Mouse (Mus musculus) intestine, embryonic 15.5 days (tissue): ENCODE data around the gene Vav3. TPM values are rescaled to one million over a fixed set of nuclear protein-coding genes. Genes with fewer than 3 reads are reported as not detected.
"Not testable (repeated sequence)": the region's sequence is repeated elsewhere in the genome, so short reads cannot be mapped to it uniquely, and the experiment has no call there.

Experiments
- ATAC-seq: fragments of 200-750 bp; cut with Nextera tagmentation; 2 replicates; pipeline ENCODE4 v1.8.0; 2017; ENCODE audit warnings: moderate TSS enrichment, moderate library complexity
- H3K27ac ChIP-seq: fragments of 300-500 bp; sonication (generic); 2 replicates; pipeline ENCODE4 v1.5.1; 2015; ENCODE audit warnings: mild to moderate bottlenecking, inconsistent platforms
- H3K27me3 ChIP-seq: fragments of 300-500 bp; sonication (generic); replicated peaks from 2 replicates; pipeline ENCODE4 v1.6.1; 2015; ENCODE audit warnings: inconsistent platforms
- H3K36me3 ChIP-seq: fragments of 300-500 bp; sonication (generic); 2 replicates; pipeline ENCODE4 v1.6.1; 2015; ENCODE audit warnings: inconsistent platforms
- H3K4me1 ChIP-seq: fragments of 300-500 bp; sonication (generic); replicated peaks from 2 replicates; pipeline ENCODE4 v1.6.1; 2015; ENCODE audit warnings: inconsistent platforms
- H3K4me2 ChIP-seq: fragments of 300-500 bp; sonication (generic); replicated peaks from 2 replicates; pipeline ENCODE4 v1.6.1; 2015; ENCODE audit warnings: mild to moderate bottlenecking, inconsistent platforms
- H3K4me3 ChIP-seq: fragments of 300-500 bp; sonication (generic); replicated peaks from 2 replicates; pipeline ENCODE4 v1.5.1; 2015; ENCODE audit warnings: inconsistent platforms
- H3K9ac ChIP-seq: fragments of 300-500 bp; sonication (generic); 2 replicates; pipeline ENCODE4 v1.6.1; 2015; ENCODE audit warnings: inconsistent platforms
- H3K9me3 ChIP-seq: fragments of 300-500 bp; sonication (generic); 2 replicates; pipeline ENCODE4 v1.6.1; 2016; ENCODE audit warnings: inconsistent platforms
- WGBS: fragments of 180-500 bp; shearing (Covaris S2); methylation state at CpG from one replicate; pipeline ENCODE4 v1.1.7; 2015; 5-methylcytosine and 5-hydroxymethylcytosine counted together
- polyA plus RNA-seq: library from polyadenylated mRNA; unstranded; fragments of >200 nt; fragmentation: Nextera tagmentation; extraction: Ambion mirVana; gene quantifications from 2 replicates; pipeline ENCODE4 v1.2.1, GENCODE M21; 2015

Vav3 gene
- polyA plus RNA-seq, 1 experiment from 2014 or later = 16.6 TPM

DNA sequence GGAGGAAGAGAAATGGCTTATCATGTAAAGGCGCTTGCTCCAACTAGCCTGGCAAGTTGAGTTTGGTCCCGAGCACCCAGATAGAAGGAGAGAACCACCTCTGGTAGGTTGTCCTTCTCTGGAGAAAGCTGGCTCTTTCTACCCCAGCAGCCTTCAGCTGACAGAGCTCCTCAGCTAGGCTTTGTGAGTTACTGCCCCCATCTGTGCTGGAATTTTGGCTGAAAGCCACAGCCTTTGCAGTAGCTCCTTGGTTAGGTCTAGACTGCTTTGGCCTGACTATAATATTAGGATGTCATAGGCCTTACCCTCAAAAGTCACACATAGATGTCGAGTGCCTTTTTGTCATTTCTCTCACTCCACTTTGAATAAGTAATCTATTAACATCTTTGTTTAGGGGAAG, 70.8 kb downstream of the Vav3 start:
- no peak overlapping the region for H3K9ac ChIP-seq
- H3K27me3 ChIP-seq = no peaks in the 10 kb centered on the region
- H3K4me3 ChIP-seq = no peak overlapping the region
- no peak overlapping the region for H3K4me2 ChIP-seq
- no peak for ATAC-seq
- 85% methylated on average over 3 of the region's 3 CpGs for WGBS
- no peaks in the 10 kb centered on the region for H3K36me3 ChIP-seq
- no peaks in the 10 kb centered on the region for H3K9me3 ChIP-seq
- no peaks in the 10 kb centered on the region for H3K4me1 ChIP-seq
- H3K27ac ChIP-seq = no peak overlapping the region

DNA sequence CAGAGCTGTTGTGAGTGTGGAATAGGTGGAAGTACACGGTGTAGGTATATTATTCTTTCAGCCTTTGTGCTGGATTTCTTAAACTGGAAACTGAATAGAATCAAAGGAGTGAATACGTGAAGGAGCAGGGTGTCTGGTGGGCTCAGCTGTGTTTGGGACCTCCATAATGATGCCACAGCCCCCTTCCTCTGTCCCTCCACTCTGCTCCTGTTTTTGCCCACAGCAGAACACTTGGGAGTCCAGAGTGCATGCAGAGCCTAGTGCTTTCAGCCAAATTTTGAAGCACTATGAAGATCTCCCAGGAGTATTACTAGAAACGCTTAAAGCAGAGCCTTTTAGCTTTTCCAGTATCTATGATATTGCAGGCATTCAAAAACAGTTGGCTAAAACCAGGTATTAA, 80.0 kb downstream of the Vav3 start:
- Histone ChIP-seq H3K4me3 (no peak overlapping the region), H3K9me3 (no peaks in the 10 kb centered on the region), H3K27ac (no peak overlapping the region), H3K9ac (no peak overlapping the region), H3K27me3 (no peaks in the 10 kb centered on the region), H3K4me2 (no peak overlapping the region), H3K4me1 (no peaks in the 10 kb centered on the region), H3K36me3 (no peaks in the 10 kb centered on the region)
- WGBS = 83% methylated on average over 3 of the region's 3 CpGs
- ATAC-seq = no peak

DNA sequence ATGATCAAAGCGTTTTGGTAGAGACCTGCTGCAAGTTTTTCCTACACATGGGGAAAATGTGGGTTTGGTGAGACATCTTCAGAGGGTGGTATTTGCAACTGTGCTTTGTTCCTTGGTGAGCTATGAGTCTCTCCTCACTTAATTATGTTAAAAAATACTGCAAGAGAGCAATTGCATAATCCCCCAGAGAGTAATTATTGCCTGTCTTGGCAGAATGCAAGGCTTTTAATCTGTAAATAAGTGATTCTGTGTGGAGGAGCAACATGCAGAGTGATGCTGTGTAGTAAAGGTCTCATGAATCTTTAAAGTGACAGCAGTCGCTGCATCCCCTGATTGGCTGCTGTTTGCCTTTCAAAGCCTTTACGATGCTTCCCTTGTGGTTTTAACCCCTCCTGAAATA, 80.6 kb downstream of the Vav3 start:
- Histone ChIP-seq H3K9me3 (no peaks in the 10 kb centered on the region), H3K4me1 (no peaks in the 10 kb centered on the region), H3K9ac (no peak overlapping the region), H3K4me2 (no peak overlapping the region), H3K27me3 (no peaks in the 10 kb centered on the region), H3K36me3 (no peaks in the 10 kb centered on the region), H3K4me3 (no peak overlapping the region), H3K27ac (no peak overlapping the region)
- 37% methylated on average over 3 of the region's 3 CpGs for WGBS
- ATAC-seq = no peak

- no peaks in the 10 kb centered on the region for H3K36me3 ChIP-seq
- H3K4me2 ChIP-seq = no peak overlapping the region
- no peak for ATAC-seq
- no peak overlapping the region for H3K4me3 ChIP-seq
- H3K9ac ChIP-seq = no peak overlapping the region
- no peaks in the 10 kb centered on the region for H3K4me1 ChIP-seq
- 86% methylated on average over 5 of the region's 5 CpGs for WGBS
- H3K9me3 ChIP-seq = no peaks in the 10 kb centered on the region
- no peak overlapping the region for H3K27ac ChIP-seq
- no peaks in the 10 kb centered on the region for H3K27me3 ChIP-seq
Measured at GRCm38 (mm10) chr3:109423440-109424079, 83.1 kb downstream of the Vav3 start.

DNA sequence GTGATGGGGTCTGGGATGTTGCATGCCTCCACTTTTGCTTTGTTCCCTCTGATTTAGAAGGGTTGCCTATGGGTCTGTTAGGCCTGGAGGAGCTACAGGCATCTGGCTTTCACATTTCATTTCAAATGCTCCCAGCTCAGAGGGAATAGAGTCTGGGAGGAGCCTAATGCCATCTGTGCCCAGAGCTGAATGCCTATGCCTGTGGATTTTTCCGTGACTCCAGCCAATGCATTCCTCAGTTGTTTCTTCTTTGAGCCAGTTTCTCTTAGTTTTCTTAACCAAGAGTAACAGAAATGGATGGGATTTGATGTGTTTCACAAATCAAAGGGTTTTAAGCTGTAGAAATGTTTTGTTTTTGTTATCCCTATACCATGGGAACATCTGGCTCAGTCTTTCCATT, 90.8 kb downstream of the Vav3 start:
- H3K4me3 ChIP-seq = no peak overlapping the region
- ATAC-seq = no peak
- 68% methylated on average over 1 of the region's 1 CpGs for WGBS
- no peak overlapping the region for H3K4me2 ChIP-seq
- no peak overlapping the region for H3K9ac ChIP-seq
- H3K4me1 ChIP-seq = no peaks in the 10 kb centered on the region
- H3K9me3 ChIP-seq = no peaks in the 10 kb centered on the region
- no peaks in the 10 kb centered on the region for H3K27me3 ChIP-seq
- no peaks in the 10 kb centered on the region for H3K36me3 ChIP-seq
- no peak overlapping the region for H3K27ac ChIP-seq

DNA sequence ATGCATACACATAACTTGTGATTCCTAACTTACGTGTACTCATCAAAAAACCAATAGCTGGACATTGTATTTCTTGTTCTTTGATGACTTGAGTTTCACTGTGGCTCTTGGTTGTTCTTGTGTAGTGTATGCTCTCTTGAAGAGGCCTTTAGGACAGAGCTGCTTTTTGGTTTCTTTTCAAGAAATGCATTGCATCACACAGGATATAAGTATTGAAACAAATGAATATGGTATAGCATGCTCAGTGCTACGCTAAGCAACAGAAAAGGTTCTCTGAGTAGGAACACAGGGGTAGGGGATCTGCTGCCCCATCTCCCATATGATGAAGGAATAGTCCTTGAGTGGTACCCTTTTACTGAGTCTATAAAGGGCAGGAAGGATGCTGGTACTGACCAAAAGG, 98.1 kb downstream of the Vav3 start:
- Histone ChIP-seq H3K9ac (no peak overlapping the region), H3K27me3 (no peaks in the 10 kb centered on the region), H3K36me3 (no peaks in the 10 kb centered on the region), H3K27ac (no peak overlapping the region), H3K4me2 (no peak overlapping the region), H3K4me1 (no peaks in the 10 kb centered on the region), H3K9me3 (no peaks in the 10 kb centered on the region), H3K4me3 (no peak overlapping the region)
- ATAC-seq = no peak
- 89% methylated on average over 2 of the region's 2 CpGs for WGBS

DNA sequence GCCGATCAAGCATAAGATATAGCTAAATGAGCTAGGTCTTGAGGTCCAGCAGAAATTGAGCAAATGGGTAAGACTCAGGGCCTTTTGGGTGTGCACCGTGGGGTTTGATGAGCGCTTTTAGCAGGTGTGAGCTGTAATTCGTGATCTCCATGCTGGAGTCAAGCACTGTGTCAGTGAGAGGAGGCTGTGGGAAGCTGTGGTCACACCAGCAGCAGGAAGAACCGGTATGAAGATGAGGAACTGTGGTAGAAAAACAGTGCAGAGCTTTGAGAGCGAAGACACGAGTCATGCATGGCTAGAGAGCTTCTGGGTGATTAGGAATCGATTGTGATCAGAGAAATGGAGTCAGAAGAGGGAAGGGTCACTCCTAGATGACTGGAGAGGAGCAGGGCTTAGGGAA, 98.8 kb downstream of the Vav3 start:
- H3K36me3 ChIP-seq = no peaks in the 10 kb centered on the region
- H3K4me2 ChIP-seq = no peak overlapping the region
- H3K27ac ChIP-seq = no peak overlapping the region
- no peaks in the 10 kb centered on the region for H3K9me3 ChIP-seq
- H3K4me3 ChIP-seq = no peak overlapping the region
- no peaks in the 10 kb centered on the region for H3K27me3 ChIP-seq
- no peak for ATAC-seq
- H3K9ac ChIP-seq = no peak overlapping the region
- no peaks in the 10 kb centered on the region for H3K4me1 ChIP-seq
- 82% methylated on average over 8 of the region's 8 CpGs for WGBS

GRCm38 (mm10) chr3:109440001-109440400, 99.5 kb downstream of the Vav3 start:
- Histone ChIP-seq H3K27me3 (no peaks in the 10 kb centered on the region), H3K9me3 (no peaks in the 10 kb centered on the region), H3K4me1 (no peaks in the 10 kb centered on the region), H3K9ac (no peak overlapping the region), H3K27ac (no peak overlapping the region), H3K4me3 (no peak overlapping the region), H3K36me3 (no peaks in the 10 kb centered on the region), H3K4me2 (no peak overlapping the region)
- 71% methylated on average over 6 of the region's 6 CpGs for WGBS
- no peak for ATAC-seq

GRCm38 (mm10) chr3:109444077-109444476, 103.6 kb downstream of the Vav3 start:
- Histone ChIP-seq H3K9me3 (no peaks in the 10 kb centered on the region), H3K4me1 (no peaks in the 10 kb centered on the region), H3K36me3 (no peaks in the 10 kb centered on the region), H3K27me3 (no peaks in the 10 kb centered on the region), H3K9ac (no peak overlapping the region), H3K4me2 (no peak overlapping the region), H3K4me3 (no peak overlapping the region), H3K27ac (no peak overlapping the region)
- ATAC-seq = no peak
- WGBS = 89% methylated on average over 3 of the region's 3 CpGs

DNA sequence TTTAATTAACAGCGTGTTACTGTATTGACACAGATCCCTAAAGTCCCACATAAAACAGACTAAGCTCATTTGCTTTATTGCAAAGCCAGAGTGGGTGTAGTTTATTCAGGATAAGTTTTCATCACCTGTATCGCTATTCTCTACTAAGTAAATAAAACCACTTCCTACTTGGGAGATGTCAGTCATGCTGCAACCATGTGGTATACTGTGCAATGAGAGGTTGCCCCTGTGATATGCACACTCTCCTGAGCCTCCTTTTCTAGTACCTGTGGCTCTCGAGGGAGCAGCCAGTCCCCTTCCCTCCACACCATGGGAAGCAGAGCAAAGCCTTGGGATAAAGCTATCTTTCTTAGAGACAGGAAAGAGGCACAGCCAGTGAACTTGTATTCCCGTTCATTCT, 106.5 kb downstream of the Vav3 start:
- no peaks in the 10 kb centered on the region for H3K36me3 ChIP-seq
- no peaks in the 10 kb centered on the region for H3K27me3 ChIP-seq
- H3K4me1 ChIP-seq = no peaks in the 10 kb centered on the region
- no peak overlapping the region for H3K4me3 ChIP-seq
- no peak overlapping the region for H3K4me2 ChIP-seq
- no peak for ATAC-seq
- no peak overlapping the region for H3K9ac ChIP-seq
- H3K9me3 ChIP-seq = no peaks in the 10 kb centered on the region
- WGBS = 60% methylated on average over 4 of the region's 4 CpGs
- no peak overlapping the region for H3K27ac ChIP-seq

- not testable (repeated sequence) for H3K4me3 ChIP-seq, H3K4me1 ChIP-seq, H3K36me3 ChIP-seq, H3K4me2 ChIP-seq, H3K9ac ChIP-seq, ATAC-seq, H3K27me3 ChIP-seq, H3K27ac ChIP-seq, H3K9me3 ChIP-seq
- 85% methylated on average over 5 of the region's 5 CpGs for WGBS
Measured at GRCm38 (mm10) chr3:109448249-109448648, 107.8 kb downstream of the Vav3 start.

GRCm38 (mm10) chr3:109451966-109452365, 111.5 kb downstream of the Vav3 start:
- Histone ChIP-seq H3K9me3 (no peaks in the 10 kb centered on the region), H3K36me3 (no peaks in the 10 kb centered on the region), H3K4me3 (no peak overlapping the region), H3K27ac (no peak overlapping the region), H3K4me1 (no peaks in the 10 kb centered on the region), H3K9ac (no peak overlapping the region), H3K4me2 (no peak overlapping the region), H3K27me3 (no peaks in the 10 kb centered on the region)
- no peak for ATAC-seq
- 66% methylated on average over 2 of the region's 2 CpGs for WGBS

GRCm38 (mm10) chr3:109454633-109455032, 114.2 kb downstream of the Vav3 start:
- H3K4me2 ChIP-seq = no peak overlapping the region
- no peaks in the 10 kb centered on the region for H3K9me3 ChIP-seq
- H3K27me3 ChIP-seq = no peaks in the 10 kb centered on the region
- no peak overlapping the region for H3K9ac ChIP-seq
- no peak for ATAC-seq
- WGBS = 18% methylated on average over 1 of the region's 1 CpGs
- no peaks in the 10 kb centered on the region for H3K4me1 ChIP-seq
- H3K36me3 ChIP-seq = no peaks in the 10 kb centered on the region
- H3K4me3 ChIP-seq = no peak overlapping the region
- no peak overlapping the region for H3K27ac ChIP-seq
